Mouse (Mus musculus) myocyte (in vitro differentiated cells): ENCODE results near the gene Ptprt.

Source experiments
- CEBPB ChIP-seq: IDR thresholded peaks from 2 replicates; pipeline ENCODE4 v1.6.1; 2011; ENCODE audit warnings: mild to moderate bottlenecking, moderate library complexity; ENCODE audit not compliant: poor library complexity, insufficient read depth, severe bottlenecking
- POLR2A ChIP-seq: IDR thresholded peaks from one replicate; pipeline ENCODE4 v1.6.1; 2011; ENCODE audit warnings: low read depth, mild to moderate bottlenecking, control low read depth, moderate library complexity; ENCODE audit not compliant: insufficient read length
- USF1 ChIP-seq: IDR thresholded peaks from one replicate; pipeline ENCODE4 v1.6.1; 2011; ENCODE audit warnings: low read depth, mild to moderate bottlenecking, control low read depth, moderate library complexity

GRCm38 (mm10) chr2:161902196-161902595, 758.8 kb downstream of the Ptprt start:
- TF ChIP-seq USF1, result no peak
- no peak for TF ChIP-seq POLR2A
- TF ChIP-seq CEBPB, result no peak
